Mouse (Mus musculus): ENCODE data around the gene H2-M3. TPM values are rescaled to one million over a fixed set of nuclear protein-coding genes. Genes with fewer than 3 reads are reported as not detected.

The H2-M3 gene
- polyA plus RNA-seq, 1 experiment from 2014 or later = 1.6 TPM

DNA sequence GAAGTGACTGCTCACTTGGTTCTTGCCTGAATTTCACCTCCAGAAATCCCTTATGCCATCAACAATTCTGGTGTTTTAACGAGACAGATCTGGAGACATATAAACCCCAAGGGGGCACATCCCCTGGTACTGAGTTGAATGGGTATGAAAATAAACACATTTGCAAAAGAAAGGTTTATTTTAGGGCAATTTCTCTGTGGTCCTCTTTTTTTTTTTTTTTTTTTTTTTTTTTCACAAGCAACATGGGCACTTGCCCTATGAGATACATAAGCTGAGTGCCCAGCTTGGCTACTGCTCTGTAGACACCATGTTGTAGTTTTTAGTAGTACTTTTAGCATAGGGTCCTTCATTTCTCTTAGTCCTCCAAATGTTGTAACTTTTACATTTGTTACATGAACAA is 13.3 kb downstream of the H2-M3 start, which contains the start of gene Olfr99:
TSS of gene Olfr99 (minus strand) at position 101 of the 400 bp plus-strand sequence.
- Histone ChIP-seq H3K4me3 (no peak within 1 kb of the TSS), H3K36me3 (no peaks in the 10 kb centered on the region), H3K27ac (replicated peaks) (no peak within 1 kb of the TSS), H3K4me2 (replicated peaks) (no peak within 1 kb of the TSS), H3K4me1 (no peaks in the 10 kb centered on the region), H3K9ac (replicated peaks) (no peak within 1 kb of the TSS), H3K27me3 (no peaks in the 10 kb centered on the region), H3K9me3 (no peaks in the 10 kb centered on the region)
- WGBS = 74% methylated on average over 1 of the region's 1 CpGs
- ATAC-seq (ENCODE audit: low FRiP score, low read depth) = no peak

GRCm38 (mm10) chr17:37304213-37304612 is 34.2 kb downstream of the H2-M3 start, which contains the start of gene Olfr101:
Gene Olfr101, minus strand, starts transcription at chr17:37304313.
- H3K4me1 ChIP-seq = no peaks in the 10 kb centered on the region
- no peaks in the 10 kb centered on the region for H3K36me3 ChIP-seq
- ATAC-seq (ENCODE audit: low FRiP score, low read depth) = no peak
- H3K27me3 ChIP-seq = no peaks in the 10 kb centered on the region
- no peaks in the 10 kb centered on the region for H3K9me3 ChIP-seq
- no peak within 1 kb of the TSS for H3K27ac ChIP-seq (replicated peaks)
- no peak within 1 kb of the TSS for H3K9ac ChIP-seq (replicated peaks)
- no peak within 1 kb of the TSS for H3K4me3 ChIP-seq
- H3K4me2 ChIP-seq (replicated peaks) = no peak within 1 kb of the TSS
- WGBS = 83% methylated on average over 4 of the region's 4 CpGs

- Histone ChIP-seq H3K4me1 (no peaks in the 10 kb centered on the region), H3K27ac (replicated peaks) (no peak overlapping the region), H3K9me3 (no peaks in the 10 kb centered on the region), H3K27me3 (no peaks in the 10 kb centered on the region), H3K4me2 (replicated peaks) (no peak overlapping the region), H3K9ac (replicated peaks) (no peak overlapping the region), H3K4me3 (no peak overlapping the region), H3K36me3 (no peaks in the 10 kb centered on the region)
- 41% methylated on average over 4 of the region's 4 CpGs for WGBS
- ATAC-seq (ENCODE audit: low FRiP score, low read depth) = no peak
Observed at GRCm38 (mm10) chr17:37308483-37308882, 38.5 kb downstream of the H2-M3 start.

- H3K9me3 ChIP-seq = no peaks in the 10 kb centered on the region
- H3K27ac ChIP-seq (replicated peaks) = no peak overlapping the region
- no peak overlapping the region for H3K4me2 ChIP-seq (replicated peaks)
- no peaks in the 10 kb centered on the region for H3K36me3 ChIP-seq
- H3K4me1 ChIP-seq = no peaks in the 10 kb centered on the region
- H3K9ac ChIP-seq (replicated peaks) = no peak overlapping the region
- WGBS = 61% methylated on average over 2 of the region's 2 CpGs
- no peak for ATAC-seq (ENCODE audit: low FRiP score, low read depth)
- no peaks in the 10 kb centered on the region for H3K27me3 ChIP-seq
- H3K4me3 ChIP-seq = no peak overlapping the region
Observed at GRCm38 (mm10) chr17:37310146-37310699, 40.2 kb downstream of the H2-M3 start.

DNA sequence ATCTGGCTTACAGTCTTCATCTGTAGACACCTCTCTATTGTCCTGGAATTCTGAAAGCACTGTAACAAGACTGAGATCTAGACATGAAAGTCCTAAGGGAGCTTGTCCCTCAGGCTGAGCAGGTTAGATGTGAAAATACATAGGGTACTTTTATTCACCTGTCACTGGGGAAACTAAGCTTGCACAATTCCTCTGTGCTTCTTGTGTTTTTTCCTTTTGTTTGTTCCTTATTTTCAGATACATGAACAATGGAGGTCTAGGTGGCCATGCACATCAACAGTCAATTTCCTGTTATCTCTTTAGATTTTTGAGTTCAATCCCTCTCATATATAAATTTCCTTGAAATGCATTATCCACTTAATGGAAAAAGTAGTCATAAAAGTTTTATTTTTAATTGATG is 46.9 kb downstream of the H2-M3 start, which contains the start of gene Olfr102:
TSS of gene Olfr102 (minus strand) at position 101 of the 400 bp plus-strand sequence.
- no peak for ATAC-seq (ENCODE audit: low FRiP score, low read depth)

More for the DNA sequence above, 46.9 kb downstream of the H2-M3 start, which contains the start of gene Olfr102:
- Histone ChIP-seq H3K4me2 (replicated peaks) (no peak within 1 kb of the TSS), H3K27ac (replicated peaks) (no peak within 1 kb of the TSS), H3K4me3 (no peak within 1 kb of the TSS), H3K9ac (replicated peaks) (no peak within 1 kb of the TSS), H3K36me3 (no peaks in the 10 kb centered on the region), H3K4me1 (no peaks in the 10 kb centered on the region), H3K27me3 (no peaks in the 10 kb centered on the region), H3K9me3 (no peaks in the 10 kb centered on the region; the same call in 1 of the 2 replicates)

Other genes with a start within 250 kb of the H2-M3 start
- 0.68 and 0.96 TPM in 2 replicates for gene Mog, start 246.8 kb upstream of the H2-M3 start, polyA plus RNA-seq (2016; fragmentation: Nextera tagmentation; extraction: Ambion mirVana)
- gene Gabbr1, start 224.3 kb upstream of the H2-M3 start, polyA plus RNA-seq (2016; fragmentation: Nextera tagmentation; extraction: Ambion mirVana) = 33.4 and 35.9 TPM in 2 replicates
- 0.14 TPM in 1 of 2 replicates, not detected in the other for gene Olfr90, start 181.7 kb upstream of the H2-M3 start, polyA plus RNA-seq (2016; fragmentation: Nextera tagmentation; extraction: Ambion mirVana)
- not detected in 2 replicates for gene Olfr91, start 171.9 kb upstream of the H2-M3 start, polyA plus RNA-seq (2016; fragmentation: Nextera tagmentation; extraction: Ambion mirVana)
- not detected in 2 replicates for gene Olfr92, start 150.1 kb upstream of the H2-M3 start, polyA plus RNA-seq (2016; fragmentation: Nextera tagmentation; extraction: Ambion mirVana)
- not detected in 2 replicates for gene Olfr93, start 108.7 kb upstream of the H2-M3 start, polyA plus RNA-seq (2016; fragmentation: Nextera tagmentation; extraction: Ambion mirVana)
- not detected in 2 replicates for gene Ubd, start 76.3 kb upstream of the H2-M3 start, polyA plus RNA-seq (2016; fragmentation: Nextera tagmentation; extraction: Ambion mirVana)
- not detected in 2 replicates for gene Olfr94, start 69.2 kb upstream of the H2-M3 start, polyA plus RNA-seq (2016; fragmentation: Nextera tagmentation; extraction: Ambion mirVana)
- not detected in 2 replicates for gene Olfr95, start 57.1 kb upstream of the H2-M3 start, polyA plus RNA-seq (2016; fragmentation: Nextera tagmentation; extraction: Ambion mirVana)
- gene Olfr96, start 50.1 kb upstream of the H2-M3 start, polyA plus RNA-seq (2016; fragmentation: Nextera tagmentation; extraction: Ambion mirVana) = not detected in 2 replicates
- gene Olfr97, start 32.9 kb upstream of the H2-M3 start, polyA plus RNA-seq (2016; fragmentation: Nextera tagmentation; extraction: Ambion mirVana) = not detected in 2 replicates
- not detected in 2 replicates for gene Olfr98, start 6.5 kb upstream of the H2-M3 start, polyA plus RNA-seq (2016; fragmentation: Nextera tagmentation; extraction: Ambion mirVana)
- gene Olfr99, start 13.2 kb downstream of the H2-M3 start, polyA plus RNA-seq (2016; fragmentation: Nextera tagmentation; extraction: Ambion mirVana) = not detected in 2 replicates
- not detected in 2 replicates for gene Olfr101, start 34.1 kb downstream of the H2-M3 start, polyA plus RNA-seq (2016; fragmentation: Nextera tagmentation; extraction: Ambion mirVana)
- not detected in 2 replicates for gene Olfr102, start 46.8 kb downstream of the H2-M3 start, polyA plus RNA-seq (2016; fragmentation: Nextera tagmentation; extraction: Ambion mirVana)
- not detected in 2 replicates for gene Olfr103, start 69.5 kb downstream of the H2-M3 start, polyA plus RNA-seq (2016; fragmentation: Nextera tagmentation; extraction: Ambion mirVana)
- not detected in 2 replicates for gene Olfr104-ps, start 89.4 kb downstream of the H2-M3 start, polyA plus RNA-seq (2016; fragmentation: Nextera tagmentation; extraction: Ambion mirVana)
- not detected in 2 replicates for gene Olfr105-ps, start 108.8 kb downstream of the H2-M3 start, polyA plus RNA-seq (2016; fragmentation: Nextera tagmentation; extraction: Ambion mirVana)
- gene Olfr106-ps, start 120.2 kb downstream of the H2-M3 start, polyA plus RNA-seq (2016; fragmentation: Nextera tagmentation; extraction: Ambion mirVana) = not detected in 2 replicates
- gene Olfr107, start 129.0 kb downstream of the H2-M3 start, polyA plus RNA-seq (2016; fragmentation: Nextera tagmentation; extraction: Ambion mirVana) = not detected in 2 replicates
- not detected in 2 replicates for gene Olfr108, start 175.3 kb downstream of the H2-M3 start, polyA plus RNA-seq (2016; fragmentation: Nextera tagmentation; extraction: Ambion mirVana)
- not detected in 2 replicates for gene Olfr109, start 188.7 kb downstream of the H2-M3 start, polyA plus RNA-seq (2016; fragmentation: Nextera tagmentation; extraction: Ambion mirVana)
- gene H2-M2, start 213.3 kb downstream of the H2-M3 start, polyA plus RNA-seq (2016; fragmentation: Nextera tagmentation; extraction: Ambion mirVana) = not detected in 2 replicates
- gene Olfr110, start 222.2 kb downstream of the H2-M3 start, polyA plus RNA-seq (2016; fragmentation: Nextera tagmentation; extraction: Ambion mirVana) = not detected in 2 replicates
- not detected in 2 replicates for gene Olfr111, start 237.8 kb downstream of the H2-M3 start, polyA plus RNA-seq (2016; fragmentation: Nextera tagmentation; extraction: Ambion mirVana)

Data from midbrain, embryonic 12.5 days (tissue).